Mouse (Mus musculus): ENCODE data around the gene Rasal3. TPM values are rescaled to one million over a fixed set of nuclear protein-coding genes. Genes with fewer than 3 reads are reported as not detected.
A peak's percentile ranks its signal among the peaks of the same experiment; 100 is the strongest.

Gene Rasal3
- polyA plus RNA-seq, 1 experiment from 2014 or later: 1.4 TPM

DNA sequence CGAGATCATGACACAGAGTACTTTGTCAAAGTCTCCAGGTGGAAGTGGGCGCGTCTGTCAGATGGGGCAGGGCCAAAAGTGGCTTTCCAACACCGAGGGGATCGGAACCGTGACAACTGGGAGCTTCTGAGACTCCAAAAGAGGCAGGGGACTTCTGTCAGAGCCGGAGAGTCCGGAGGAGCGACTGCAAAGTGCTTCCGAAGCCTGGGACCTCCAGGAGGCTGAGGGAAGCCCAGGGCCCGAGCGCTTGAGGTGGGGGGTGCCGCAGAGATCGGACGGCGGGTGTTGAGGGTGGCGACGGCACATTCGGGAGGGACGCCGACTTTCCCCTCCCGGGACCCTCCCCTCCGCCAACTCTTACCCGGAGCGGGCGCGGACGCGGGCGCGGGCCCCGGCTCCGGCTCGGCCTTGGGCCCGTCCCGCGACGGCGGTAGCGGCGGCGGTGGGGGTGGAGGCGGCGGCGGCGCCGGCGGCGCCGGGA lies 39.5 kb downstream of the Rasal3 start:
- 0% methylated on average over 17 of the region's 50 CpGs for WGBS
- Histone ChIP-seq H3K36me3 (ENCODE audit: control insufficient read depth, insufficient read depth, low read length) (peaks cover 6% of the 10 kb centered on the region), H3K4me1 (ENCODE audit: control insufficient read depth, insufficient read depth, low read length) (peaks cover 18% of the 10 kb centered on the region), H3K4me2 (ENCODE audit: low read depth, low read length) (peak overlapping the region; percentile 85), H3K27ac (ENCODE audit: low read length) (peak overlapping the region; percentile 58), H3K4me3 (ENCODE audit: low read length) (peak overlapping the region; percentile 96), H3K27me3 (replicated peaks; ENCODE audit: control insufficient read depth, insufficient read depth, low read length) (no peaks in the 10 kb centered on the region), H3K9me3 (ENCODE audit: control insufficient read depth, low read length) (no peaks in the 10 kb centered on the region), H3K9ac (ENCODE audit: low read depth, low read length) (peak overlapping the region; percentile 97)
- peak; percentile 57 for ATAC-seq

DNA sequence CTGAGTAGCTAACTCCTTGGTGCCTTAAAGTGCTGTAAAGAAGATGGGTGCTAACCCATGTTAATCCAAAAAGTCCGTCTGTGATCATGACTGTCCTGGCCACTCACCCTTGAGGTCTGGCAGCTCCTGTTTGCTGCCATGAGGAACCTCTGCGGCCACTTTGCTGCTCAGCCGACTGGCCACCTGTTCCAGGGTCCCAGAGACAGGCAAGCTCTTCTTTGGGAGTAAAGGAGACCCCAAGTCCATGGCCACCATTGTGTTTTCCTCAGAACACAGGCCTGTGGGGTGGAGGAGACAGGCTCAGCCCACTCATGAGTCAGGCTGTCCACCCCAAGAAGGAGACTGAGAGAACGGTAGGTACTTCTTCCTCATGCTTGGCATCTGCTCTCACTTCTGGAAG lies 40.7 kb downstream of the Rasal3 start:
- Histone ChIP-seq H3K9me3 (ENCODE audit: control insufficient read depth, low read length) (no peaks in the 10 kb centered on the region), H3K4me2 (ENCODE audit: low read depth, low read length) (peak overlapping the region; percentile 85), H3K9ac (ENCODE audit: low read depth, low read length) (no peak overlapping the region), H3K27me3 (replicated peaks; ENCODE audit: control insufficient read depth, insufficient read depth, low read length) (no peaks in the 10 kb centered on the region), H3K4me3 (ENCODE audit: low read length) (no peak overlapping the region), H3K27ac (ENCODE audit: low read length) (no peak overlapping the region), H3K36me3 (ENCODE audit: control insufficient read depth, insufficient read depth, low read length) (peaks cover 13% of the 10 kb centered on the region), H3K4me1 (ENCODE audit: control insufficient read depth, insufficient read depth, low read length) (peaks cover 18% of the 10 kb centered on the region)
- no peak for ATAC-seq
- WGBS: 77% methylated on average over 4 of the region's 4 CpGs

DNA sequence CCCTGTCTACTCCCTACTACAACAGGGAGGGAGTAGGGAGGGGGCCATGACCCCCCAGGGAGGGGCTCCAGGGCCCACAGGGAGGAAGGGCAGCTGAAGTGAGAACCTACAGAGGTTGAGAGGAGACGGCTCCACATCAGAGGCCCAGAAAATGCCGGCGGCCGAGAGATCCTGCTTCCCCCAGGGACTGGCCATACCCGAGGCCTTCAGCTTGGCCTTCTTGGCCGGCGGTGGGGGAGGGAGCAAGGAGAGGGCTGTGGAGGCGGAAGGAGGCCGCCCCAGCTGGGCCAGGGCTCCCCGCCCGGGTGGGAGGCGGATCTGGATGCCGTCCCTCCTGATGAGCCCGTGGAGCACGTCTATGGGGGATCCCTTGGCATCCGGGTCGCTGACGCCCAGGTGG lies 43.5 kb downstream of the Rasal3 start:
- no peaks in the 10 kb centered on the region for H3K9me3 ChIP-seq (ENCODE audit: control insufficient read depth, low read length)
- ATAC-seq: no peak
- H3K27ac ChIP-seq (ENCODE audit: low read length): no peak overlapping the region
- no peak overlapping the region for H3K4me2 ChIP-seq (ENCODE audit: low read depth, low read length)
- peaks cover 29% of the 10 kb centered on the region for H3K36me3 ChIP-seq (ENCODE audit: control insufficient read depth, insufficient read depth, low read length)
- WGBS: 81% methylated on average over 16 of the region's 18 CpGs
- H3K27me3 ChIP-seq (replicated peaks; ENCODE audit: control insufficient read depth, insufficient read depth, low read length): no peaks in the 10 kb centered on the region
- H3K9ac ChIP-seq (ENCODE audit: low read depth, low read length): no peak overlapping the region
- peaks cover 14% of the 10 kb centered on the region for H3K4me1 ChIP-seq (ENCODE audit: control insufficient read depth, insufficient read depth, low read length)
- no peak overlapping the region for H3K4me3 ChIP-seq (ENCODE audit: low read length)

DNA sequence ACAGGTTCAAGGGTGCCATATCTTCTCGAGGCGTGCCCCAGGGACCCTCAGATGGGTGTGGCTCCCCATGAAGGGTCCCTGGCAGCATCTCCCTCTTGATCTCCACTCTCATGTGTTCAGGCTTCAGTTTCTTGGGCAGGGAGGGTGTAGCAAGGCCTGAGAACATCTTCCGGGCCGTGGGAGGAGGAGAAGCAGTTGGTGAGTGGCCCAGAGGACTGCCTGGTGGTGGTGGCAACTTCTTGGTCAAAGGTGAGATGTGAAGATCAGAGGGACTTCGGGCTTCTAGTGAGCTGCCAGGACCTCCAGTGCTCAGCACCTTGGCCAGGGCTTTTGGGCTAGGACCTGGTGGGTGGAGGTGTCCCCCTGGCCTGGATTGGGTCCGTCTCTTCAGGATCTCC lies 44.4 kb downstream of the Rasal3 start:
- Histone ChIP-seq H3K36me3 (ENCODE audit: control insufficient read depth, insufficient read depth, low read length) (peaks cover 32% of the 10 kb centered on the region), H3K4me2 (ENCODE audit: low read depth, low read length) (no peak overlapping the region), H3K9me3 (ENCODE audit: control insufficient read depth, low read length) (no peaks in the 10 kb centered on the region), H3K27me3 (replicated peaks; ENCODE audit: control insufficient read depth, insufficient read depth, low read length) (no peaks in the 10 kb centered on the region), H3K27ac (ENCODE audit: low read length) (no peak overlapping the region), H3K4me1 (ENCODE audit: control insufficient read depth, insufficient read depth, low read length) (peaks cover 9% of the 10 kb centered on the region), H3K4me3 (ENCODE audit: low read length) (no peak overlapping the region), H3K9ac (ENCODE audit: low read depth, low read length) (no peak overlapping the region)
- 93% methylated on average over 6 of the region's 6 CpGs for WGBS
- no peak for ATAC-seq

GRCm38 (mm10) chr17:32358192-32358942 lies 45.0 kb downstream of the Rasal3 start:
- Histone ChIP-seq H3K4me2 (ENCODE audit: low read depth, low read length) (no peak overlapping the region), H3K27ac (ENCODE audit: low read length) (no peak overlapping the region), H3K27me3 (replicated peaks; ENCODE audit: control insufficient read depth, insufficient read depth, low read length) (no peaks in the 10 kb centered on the region), H3K4me1 (ENCODE audit: control insufficient read depth, insufficient read depth, low read length) (peaks cover 9% of the 10 kb centered on the region), H3K36me3 (ENCODE audit: control insufficient read depth, insufficient read depth, low read length) (peaks cover 32% of the 10 kb centered on the region), H3K4me3 (ENCODE audit: low read length) (no peak overlapping the region), H3K9me3 (ENCODE audit: control insufficient read depth, low read length) (no peaks in the 10 kb centered on the region), H3K9ac (ENCODE audit: low read depth, low read length) (no peak overlapping the region)
- no peak for ATAC-seq
- WGBS: 93% methylated on average over 7 of the region's 7 CpGs

GRCm38 (mm10) chr17:32356766-32357760 lies 46.3 kb downstream of the Rasal3 start:
- ATAC-seq: no peak
- Histone ChIP-seq H3K27ac (ENCODE audit: low read length) (no peak overlapping the region), H3K4me1 (ENCODE audit: control insufficient read depth, insufficient read depth, low read length) (no peaks in the 10 kb centered on the region), H3K4me2 (ENCODE audit: low read depth, low read length) (no peak overlapping the region), H3K9me3 (ENCODE audit: control insufficient read depth, low read length) (no peaks in the 10 kb centered on the region), H3K4me3 (ENCODE audit: low read length) (no peak overlapping the region), H3K9ac (ENCODE audit: low read depth, low read length) (no peak overlapping the region), H3K27me3 (replicated peaks; ENCODE audit: control insufficient read depth, insufficient read depth, low read length) (no peaks in the 10 kb centered on the region), H3K36me3 (ENCODE audit: control insufficient read depth, insufficient read depth, low read length) (peaks cover 32% of the 10 kb centered on the region)
- WGBS: 88% methylated on average over 24 of the region's 24 CpGs

- ATAC-seq: no peak
- H3K9ac ChIP-seq (ENCODE audit: low read depth, low read length): no peak overlapping the region
- no peaks in the 10 kb centered on the region for H3K9me3 ChIP-seq (ENCODE audit: control insufficient read depth, low read length)
- H3K4me2 ChIP-seq (ENCODE audit: low read depth, low read length): no peak overlapping the region
- 92% methylated on average over 9 of the region's 9 CpGs for WGBS
- H3K27me3 ChIP-seq (replicated peaks; ENCODE audit: control insufficient read depth, insufficient read depth, low read length): no peaks in the 10 kb centered on the region
- no peak overlapping the region for H3K27ac ChIP-seq (ENCODE audit: low read length)
- no peak overlapping the region for H3K4me3 ChIP-seq (ENCODE audit: low read length)
- H3K36me3 ChIP-seq (ENCODE audit: control insufficient read depth, insufficient read depth, low read length): peaks cover 32% of the 10 kb centered on the region
- H3K4me1 ChIP-seq (ENCODE audit: control insufficient read depth, insufficient read depth, low read length): no peaks in the 10 kb centered on the region
These were observed 47.1 kb downstream of the Rasal3 start for GRCm38 (mm10) chr17:32356281-32356680.

DNA sequence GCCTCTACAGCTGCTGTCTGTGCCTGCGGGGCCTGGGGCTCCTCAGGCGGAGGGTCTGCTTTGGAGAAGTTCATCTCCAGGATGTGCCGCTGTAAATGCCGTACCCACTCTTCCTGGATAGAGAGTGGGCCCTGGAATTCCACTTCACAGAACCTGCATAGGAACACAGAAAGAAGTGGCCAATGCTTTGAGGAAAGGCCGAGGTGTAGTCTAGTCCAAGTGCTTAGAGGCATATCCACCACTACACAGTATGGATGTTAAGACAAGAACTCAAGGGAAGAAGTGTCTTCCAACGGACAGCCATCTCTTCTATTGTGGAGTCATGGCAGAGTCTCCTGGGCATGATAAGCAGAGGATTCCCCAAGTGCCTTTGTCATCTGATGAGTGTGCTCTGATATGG lies 48.4 kb downstream of the Rasal3 start:
- Histone ChIP-seq H3K4me2 (ENCODE audit: low read depth, low read length) (no peak overlapping the region), H3K4me1 (ENCODE audit: control insufficient read depth, insufficient read depth, low read length) (no peaks in the 10 kb centered on the region), H3K9ac (ENCODE audit: low read depth, low read length) (no peak overlapping the region), H3K9me3 (ENCODE audit: control insufficient read depth, low read length) (no peaks in the 10 kb centered on the region), H3K27ac (ENCODE audit: low read length) (no peak overlapping the region), H3K4me3 (ENCODE audit: low read length) (no peak overlapping the region), H3K36me3 (ENCODE audit: control insufficient read depth, insufficient read depth, low read length) (peaks cover 29% of the 10 kb centered on the region), H3K27me3 (replicated peaks; ENCODE audit: control insufficient read depth, insufficient read depth, low read length) (no peaks in the 10 kb centered on the region)
- 92% methylated on average over 6 of the region's 6 CpGs for whole genome bisulfite sequencing
- ATAC-seq: no peak

DNA sequence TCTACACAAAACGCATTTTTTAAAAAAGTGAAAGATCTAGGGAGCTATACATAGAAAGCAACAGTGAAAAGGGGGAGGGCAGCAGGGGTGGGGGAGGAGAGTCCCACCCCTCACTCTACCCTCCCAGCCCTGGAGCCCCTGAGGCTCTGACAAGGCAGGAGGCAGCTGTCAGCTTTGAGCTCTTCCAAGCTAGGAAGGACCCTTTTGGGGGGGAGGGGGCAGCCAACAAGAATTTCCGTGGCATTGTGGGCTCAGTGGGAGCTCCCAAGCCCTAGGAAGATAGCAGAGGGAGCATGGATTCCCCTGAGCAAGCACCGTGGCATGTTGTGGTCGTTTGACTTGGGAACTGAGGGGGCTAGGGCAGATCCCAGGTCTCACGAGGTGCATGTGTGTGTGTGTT lies 49.2 kb downstream of the Rasal3 start:
- H3K27ac ChIP-seq (ENCODE audit: low read length): no peak overlapping the region
- H3K4me3 ChIP-seq (ENCODE audit: low read length): no peak overlapping the region
- H3K4me1 ChIP-seq (ENCODE audit: control insufficient read depth, insufficient read depth, low read length): 0 out of 2 replicates have a peak, but pooled peaks cover 3% of the 10 kb centered on the region
- no peaks in the 10 kb centered on the region for H3K9me3 ChIP-seq (ENCODE audit: control insufficient read depth, low read length)
- H3K36me3 ChIP-seq (ENCODE audit: control insufficient read depth, insufficient read depth, low read length): peaks cover 28% of the 10 kb centered on the region
- 74% methylated on average over 5 of the region's 5 CpGs for WGBS
- ATAC-seq: no peak
- H3K4me2 ChIP-seq (ENCODE audit: low read depth, low read length): no peak overlapping the region
- no peak overlapping the region for H3K9ac ChIP-seq (ENCODE audit: low read depth, low read length)
- H3K27me3 ChIP-seq (replicated peaks; ENCODE audit: control insufficient read depth, insufficient read depth, low read length): no peaks in the 10 kb centered on the region

Data from intestine, embryonic 16.5 days (tissue).